Mouse (Mus musculus) ES-Bruce4 (cell line): ENCODE results near the gene Tmem203.

Experiments used
- CTCF ChIP-seq: IDR thresholded peaks from one replicate; pipeline ENCODE4 v1.8.1; 2011; ENCODE audit warnings: low read depth, low read length
- POLR2A ChIP-seq: IDR thresholded peaks from one replicate; pipeline ENCODE4 v1.8.1; 2011; ENCODE audit warnings: low read length; ENCODE audit not compliant: insufficient read depth

DNA sequence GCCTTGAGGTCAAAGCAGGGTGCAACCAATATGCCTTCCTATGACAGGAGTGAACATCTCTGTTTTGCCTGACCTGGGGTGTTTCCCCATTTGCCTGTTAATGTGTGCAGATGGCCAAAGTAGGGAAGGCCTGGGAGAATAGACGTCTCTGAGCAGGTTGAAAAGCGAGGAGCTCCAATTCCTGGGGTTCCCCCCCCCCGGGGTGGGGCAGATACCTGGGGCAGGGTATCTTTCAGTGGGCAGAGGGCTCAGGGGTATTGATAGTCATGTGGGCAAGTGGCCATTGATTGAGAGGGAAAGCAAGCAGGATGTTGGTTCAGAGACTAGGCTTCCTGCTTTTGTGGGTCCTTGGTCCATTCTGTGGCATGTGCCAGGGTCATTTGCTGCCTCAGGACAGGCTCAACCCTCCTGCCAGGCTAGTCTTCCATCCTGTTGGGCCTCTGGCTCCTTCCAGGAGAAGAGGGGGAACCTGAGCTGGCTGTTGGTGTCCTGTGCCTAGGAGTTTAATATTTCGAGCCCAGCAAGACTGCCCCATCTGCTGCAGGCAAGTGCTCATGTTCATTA, 12.6 kb downstream of the Tmem203 start:
- no peak for TF ChIP-seq CTCF
- TF ChIP-seq POLR2A = no peak
